Mouse (Mus musculus) forebrain, postnatal 0 days (tissue): ENCODE measurements around the gene Sphk2. TPM values are rescaled to one million over a fixed set of nuclear protein-coding genes. Genes with fewer than 3 reads are reported as not detected.
A peak's percentile ranks its signal among the peaks of the same experiment; 100 is the strongest.

ENCODE experiments used
- ATAC-seq: fragments of 200-750 bp; cut with Nextera tagmentation; 2 replicates; pipeline ENCODE4 v1.8.0; 2017; ENCODE audit warnings: mild to moderate bottlenecking, moderate library complexity
- DNase-seq: peaks from one replicate; pipeline ENCODE4 v3.0.0-alpha.2; 2015
- H3K27ac ChIP-seq: fragments of 300-500 bp; sonication (generic); 2 replicates; pipeline ENCODE4 v1.5.1; 2014; ENCODE audit warnings: low read depth, mild to moderate bottlenecking, antibody characterized with exemption, low read length, moderate library complexity, mixed read lengths
- H3K27me3 ChIP-seq: fragments of 300-500 bp; sonication (generic); 2 replicates; pipeline ENCODE4 v1.6.1; 2014; ENCODE audit warnings: mild to moderate bottlenecking, low read length, mixed read lengths; ENCODE audit not compliant: insufficient read depth
- H3K36me3 ChIP-seq: fragments of 300-500 bp; sonication (generic); 2 replicates; pipeline ENCODE4 v1.6.1; 2014; ENCODE audit warnings: mild to moderate bottlenecking, moderate library complexity; ENCODE audit not compliant: insufficient read depth
- H3K4me1 ChIP-seq: fragments of 300-500 bp; sonication (generic); 2 replicates; pipeline ENCODE4 v1.6.1; 2014; ENCODE audit warnings: antibody characterized with exemption; ENCODE audit not compliant: insufficient read depth
- H3K4me2 ChIP-seq: fragments of 300-500 bp; sonication (generic); 2 replicates; pipeline ENCODE4 v1.6.1; 2014; ENCODE audit warnings: low read depth, mild to moderate bottlenecking, moderate library complexity
- H3K4me3 ChIP-seq: fragments of 300-500 bp; sonication (generic); 2 replicates; pipeline ENCODE4 v1.5.1; 2014; ENCODE audit warnings: low read depth, low read length, mixed read lengths
- H3K9ac ChIP-seq: fragments of 300-500 bp; sonication (generic); 2 replicates; pipeline ENCODE4 v1.6.1; 2014; ENCODE audit warnings: mild to moderate bottlenecking
- H3K9me3 ChIP-seq: fragments of 300-500 bp; sonication (generic); 2 replicates; pipeline ENCODE4 v1.6.1; 2016; ENCODE audit warnings: low read length
- CTCF ChIP-seq: sonication (generic); IDR thresholded peaks from 2 replicates; pipeline ENCODE4 v1.5.1; 2016; ENCODE audit warnings: antibody characterized with exemption, control low read depth, low read depth
- WGBS: fragments of 180-500 bp; shearing (Covaris S2); extraction: QIAGEN DNeasy Blood & Tissue Kit; methylation state at CpG from one replicate; pipeline ENCODE4 v1.1.7; 2014; 5-methylcytosine and 5-hydroxymethylcytosine counted together
- polyA plus RNA-seq: library from polyadenylated mRNA; unstranded; fragments of >200 nt; fragmentation: Nextera tagmentation; extraction: Ambion mirVana; gene quantifications from 2 replicates; pipeline ENCODE4 v1.2.1, GENCODE M21; 2015
- total RNA-seq: library from RNA; depleted of rRNA; stranded (reverse); fragments of >200 nt; gene quantifications from 2 replicates; pipeline ENCODE4 v1.2.3, GENCODE M21; 2014

The Sphk2 gene
- total and polyA plus RNA-seq, 2 experiments from 2014 or later = 18.7 to 19.6 TPM

GRCm38 (mm10) chr7:45741308-45741707 lies 23.5 kb upstream of the Sphk2 start:
- Histone ChIP-seq H3K4me3 (no peak overlapping the region), H3K27me3 (no peaks in the 10 kb centered on the region), H3K9me3 (no peaks in the 10 kb centered on the region), H3K36me3 (no peaks in the 10 kb centered on the region), H3K4me2 (no peak overlapping the region), H3K27ac (no peak overlapping the region), H3K9ac (no peak overlapping the region), H3K4me1 (no peaks in the 10 kb centered on the region)
- no peak for TF ChIP-seq CTCF
- WGBS = 85% methylated on average over 12 of the region's 12 CpGs
- no peak for ATAC-seq
- no peak for DNase-seq

GRCm38 (mm10) chr7:45739820-45740219 lies 22.0 kb upstream of the Sphk2 start:
- no peaks in the 10 kb centered on the region for H3K9me3 ChIP-seq

DNA sequence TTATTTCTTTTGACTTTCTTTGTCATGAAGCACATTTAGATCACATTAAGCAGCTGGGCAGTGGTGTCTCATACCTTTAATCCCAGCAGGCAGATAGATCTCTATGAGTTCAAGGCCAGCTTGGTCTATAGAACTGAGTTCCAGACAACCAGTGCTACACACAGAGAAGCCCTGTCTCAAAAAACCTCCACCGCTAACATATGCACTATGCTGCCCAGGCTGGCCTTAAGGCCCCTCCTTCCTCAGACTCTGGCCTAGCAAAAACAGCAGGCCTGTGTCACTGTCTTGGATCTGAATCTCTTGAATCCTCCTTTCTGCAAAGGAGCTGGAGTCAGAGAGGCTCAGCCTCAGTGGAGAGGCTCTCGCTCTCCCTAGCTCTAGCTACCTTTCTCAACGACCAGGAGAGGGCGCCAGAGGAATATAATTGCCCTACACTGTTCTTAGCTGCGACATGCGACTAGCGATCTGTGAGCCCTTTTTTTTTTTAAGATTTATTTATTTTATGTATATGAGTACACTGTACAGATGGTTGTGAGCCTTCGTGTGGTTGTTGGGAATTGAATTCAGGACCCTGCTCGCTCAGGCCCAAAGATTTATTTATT lies 21.5 kb upstream of the Sphk2 start:
- WGBS = 8% methylated on average over 9 of the region's 9 CpGs
- no peak overlapping the region for H3K27ac ChIP-seq
- H3K4me2 ChIP-seq = no peak overlapping the region
- H3K4me1 ChIP-seq = no peaks in the 10 kb centered on the region
- no peaks in the 10 kb centered on the region for H3K36me3 ChIP-seq
- H3K4me3 ChIP-seq = no peak overlapping the region
- ATAC-seq (peak; percentile 93), DNase-seq (peak; percentile 93)
- no peaks in the 10 kb centered on the region for H3K9me3 ChIP-seq
- H3K27me3 ChIP-seq = no peaks in the 10 kb centered on the region
- TF ChIP-seq CTCF = peak; percentile 87
- H3K9ac ChIP-seq = no peak overlapping the region

More at GRCm38 (mm10) chr7:45739820-45740219, 22.0 kb upstream of the Sphk2 start:
- no peak for TF ChIP-seq CTCF
- Histone ChIP-seq H3K36me3 (no peaks in the 10 kb centered on the region), H3K4me1 (no peaks in the 10 kb centered on the region), H3K27me3 (no peaks in the 10 kb centered on the region), H3K9ac (no peak overlapping the region), H3K4me2 (no peak overlapping the region), H3K27ac (no peak overlapping the region), H3K4me3 (no peak overlapping the region)
- 0 out of 2 replicates have a peak, but pooled peaks have one; percentile 2 for ATAC-seq
- no peak for DNase-seq
- WGBS = 74% methylated on average over 10 of the region's 10 CpGs

- TF ChIP-seq CTCF = no peak
- Histone ChIP-seq H3K4me1 (no peaks in the 10 kb centered on the region), H3K9me3 (no peaks in the 10 kb centered on the region), H3K4me2 (no peak overlapping the region), H3K36me3 (peaks cover 4% of the 10 kb centered on the region; the same call in 1 of the 2 replicates), H3K9ac (no peak overlapping the region), H3K27me3 (no peaks in the 10 kb centered on the region), H3K27ac (no peak overlapping the region), H3K4me3 (no peak overlapping the region)
- ATAC-seq (no peak), DNase-seq (no peak)
- WGBS = 86% methylated on average over 5 of the region's 5 CpGs
Measured at GRCm38 (mm10) chr7:45733477-45733876, 15.7 kb upstream of the Sphk2 start.

GRCm38 (mm10) chr7:45730727-45731431 lies 13.1 kb upstream of the Sphk2 start:
- no peak overlapping the region for H3K4me2 ChIP-seq
- DNase-seq = no peak

GRCm38 (mm10) chr7:45727625-45728024 lies 9.8 kb upstream of the Sphk2 start:
- Histone ChIP-seq H3K4me1 (no peaks in the 10 kb centered on the region), H3K9me3 (no peaks in the 10 kb centered on the region), H3K9ac (no peak overlapping the region), H3K36me3 (peaks cover 38% of the 10 kb centered on the region), H3K4me2 (no peak overlapping the region), H3K27me3 (no peaks in the 10 kb centered on the region), H3K27ac (no peak overlapping the region), H3K4me3 (no peak overlapping the region)
- DNase-seq (no peak), ATAC-seq (no peak)
- no peak for TF ChIP-seq CTCF
- 94% methylated on average over 3 of the region's 3 CpGs for WGBS

More at GRCm38 (mm10) chr7:45730727-45731431, 13.1 kb upstream of the Sphk2 start:
- Histone ChIP-seq H3K4me1 (no peaks in the 10 kb centered on the region), H3K36me3 (peaks cover 12% of the 10 kb centered on the region), H3K9ac (no peak overlapping the region), H3K9me3 (no peaks in the 10 kb centered on the region), H3K27ac (no peak overlapping the region), H3K4me3 (no peak overlapping the region), H3K27me3 (no peaks in the 10 kb centered on the region)
- TF ChIP-seq CTCF = peak; percentile 54
- 18% methylated on average over 16 of the region's 16 CpGs for WGBS
- no peak for ATAC-seq

DNA sequence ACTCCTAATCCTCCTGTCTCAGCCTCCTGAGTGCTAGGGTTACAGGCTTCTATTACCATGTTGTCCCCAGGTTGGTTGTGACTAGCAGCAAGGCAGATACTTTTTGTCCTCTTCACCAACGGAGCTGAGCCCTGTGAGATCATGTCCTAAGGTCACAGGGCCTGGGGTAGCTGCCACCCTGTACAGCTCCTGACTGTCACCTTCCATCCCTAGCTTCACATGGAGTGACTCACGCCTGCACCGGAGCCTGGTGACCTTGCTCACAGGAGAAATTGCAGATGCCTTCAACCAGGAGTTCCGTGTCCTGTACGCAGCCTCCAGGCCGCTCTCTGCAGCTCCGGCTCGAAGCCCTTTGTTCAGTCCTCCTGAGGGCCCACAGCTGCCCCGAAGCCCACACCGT lies 8.6 kb upstream of the Sphk2 start:
- no peak overlapping the region for H3K27ac ChIP-seq
- DNase-seq (no peak), ATAC-seq (no peak)
- no peaks in the 10 kb centered on the region for H3K9me3 ChIP-seq
- no peak overlapping the region for H3K4me3 ChIP-seq
- WGBS = 93% methylated on average over 10 of the region's 10 CpGs
- no peak for TF ChIP-seq CTCF
- H3K27me3 ChIP-seq = no peaks in the 10 kb centered on the region
- no peak overlapping the region for H3K4me2 ChIP-seq
- H3K36me3 ChIP-seq = peaks cover 49% of the 10 kb centered on the region
- H3K9ac ChIP-seq = no peak overlapping the region
- H3K4me1 ChIP-seq = no peaks in the 10 kb centered on the region
